Mouse (Mus musculus) liver, adult 2 months (tissue): ENCODE results near the gene Sez6l. TPM values are rescaled to one million over a fixed set of nuclear protein-coding genes. Genes with fewer than 3 reads are reported as not detected.

ENCODE experiments used
- DNase-seq: peaks from one replicate; pipeline ENCODE4 v3.0.0-alpha.2; 2011; ENCODE audit warnings: low read depth, low spot score; ENCODE audit errors: extremely low read depth
- H3K27ac ChIP-seq: fragments of 200-500 bp; replicated peaks from 2 replicates; pipeline ENCODE4 v1.5.1; 2012; ENCODE audit warnings: low read depth, mild to moderate bottlenecking, control low read depth, inconsistent platforms, low read length; ENCODE audit not compliant: insufficient read depth
- H3K27me3 ChIP-seq: fragments of 200-500 bp; 2 replicates; pipeline ENCODE4 v1.6.1; 2012; ENCODE audit warnings: mild to moderate bottlenecking, moderate library complexity, low read length, inconsistent platforms; ENCODE audit not compliant: control insufficient read depth, insufficient read depth
- H3K36me3 ChIP-seq: fragments of 200-500 bp; 2 replicates; pipeline ENCODE4 v1.6.1; 2012; ENCODE audit warnings: low read length, inconsistent platforms; ENCODE audit not compliant: control insufficient read depth, insufficient read depth
- H3K4me1 ChIP-seq: fragments of 200-500 bp; 2 replicates; pipeline ENCODE4 v1.6.1; 2011; ENCODE audit warnings: low read length; ENCODE audit not compliant: control insufficient read depth, insufficient read depth
- H3K4me3 ChIP-seq: fragments of 200-500 bp; 2 replicates; pipeline ENCODE4 v1.5.1; 2011; ENCODE audit warnings: low read depth, mild to moderate bottlenecking, control low read depth, low read length, moderate library complexity; ENCODE audit not compliant: insufficient read depth
- H3K79me2 ChIP-seq: fragments of 200-500 bp; 2 replicates; pipeline ENCODE4 v1.6.1; 2012; ENCODE audit warnings: inconsistent platforms, mild to moderate bottlenecking, low read length, moderate library complexity; ENCODE audit not compliant: control insufficient read depth, insufficient read depth
- H3K9ac ChIP-seq: fragments of 200-500 bp; 2 replicates; pipeline ENCODE4 v1.6.1; 2012; ENCODE audit warnings: low read depth, mild to moderate bottlenecking, control low read depth, inconsistent platforms, low read length
- CTCF ChIP-seq: fragments of 200-500 bp; IDR thresholded peaks from 2 replicates; pipeline ENCODE4 v1.5.1; 2011; ENCODE audit warnings: low read depth, low read length, control low read depth
- POLR2A ChIP-seq: fragments of 200-500 bp; IDR thresholded peaks from 2 replicates; pipeline ENCODE4 v1.6.1; 2011; ENCODE audit warnings: low read length, control low read depth; ENCODE audit not compliant: insufficient read depth; ENCODE audit errors: extremely low read depth
- WGBS: fragments of 180-500 bp; shearing (Covaris S2); methylation state at CpG from one replicate; pipeline ENCODE4 v1.1.7; 2018; 5-methylcytosine and 5-hydroxymethylcytosine counted together
- polyA plus RNA-seq: library from polyadenylated mRNA; depleted of rRNA; stranded (reverse); fragments of >200 nt; gene quantifications from 2 replicates; pipeline ENCODE4 v1.2.3, GENCODE M21; 2012
- total RNA-seq: library from RNA; depleted of rRNA; stranded (reverse); fragments of >200 nt; gene quantifications from 2 replicates; pipeline ENCODE4 v1.2.3, GENCODE M21; 2014

The Sez6l gene
- total and polyA plus RNA-seq, 2 experiments, result under 0.01 TPM; not detected in 1

DNA sequence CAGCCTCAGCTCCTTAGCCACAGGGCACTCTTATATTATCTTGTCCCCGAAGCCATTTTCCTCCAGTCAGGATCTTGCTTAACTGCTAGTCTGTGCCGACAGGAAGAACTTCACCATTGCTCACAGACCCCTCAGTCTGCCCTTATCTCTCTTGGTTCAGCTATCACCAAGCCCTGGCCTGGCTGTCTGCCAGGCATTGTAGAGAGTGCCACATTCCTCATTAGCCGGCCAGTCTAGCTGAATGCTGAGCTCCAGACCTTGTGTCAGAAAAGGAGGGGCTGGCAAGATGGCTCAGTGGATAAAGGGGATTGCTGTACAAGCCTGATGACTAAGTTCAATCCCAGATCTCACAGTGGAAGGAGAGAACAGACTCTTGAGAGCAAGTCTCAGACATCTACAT, 171.0 kb downstream of the Sez6l start:
- TF ChIP-seq POLR2A (no peak), CTCF (no peak)
- WGBS, result 61% methylated on average over 3 of the region's 3 CpGs
- Histone ChIP-seq H3K27me3 (no peaks in the 10 kb centered on the region), H3K4me1 (no peaks in the 10 kb centered on the region), H3K4me3 (no peak overlapping the region), H3K9ac (no peak overlapping the region), H3K27ac (no peak overlapping the region), H3K79me2 (no peaks in the 10 kb centered on the region), H3K36me3 (no peaks in the 10 kb centered on the region)
- no peak for DNase-seq

DNA sequence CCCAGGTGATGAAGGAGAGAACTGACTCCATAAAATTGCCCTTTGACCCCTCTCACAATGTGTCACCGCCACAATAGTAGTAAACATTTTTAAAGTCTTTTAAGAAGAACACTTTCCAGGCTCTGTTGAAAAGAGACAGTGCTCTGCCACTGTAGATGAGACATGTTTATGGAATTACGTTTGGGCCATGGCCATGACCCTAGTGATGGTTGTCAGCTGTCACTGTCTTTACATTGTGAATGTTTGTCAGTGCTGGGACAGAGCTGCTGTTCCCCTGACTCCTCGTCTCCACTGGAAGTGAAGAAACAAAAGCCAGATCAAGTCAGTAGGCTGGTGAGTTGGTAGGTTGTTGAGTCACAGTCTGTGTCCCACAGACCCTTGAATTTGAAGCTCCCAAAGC, 174.5 kb downstream of the Sez6l start:
- no peak for DNase-seq
- 61% methylated on average over 3 of the region's 3 CpGs for WGBS
- H3K36me3 ChIP-seq, result no peaks in the 10 kb centered on the region
- TF ChIP-seq CTCF (no peak), POLR2A (no peak)
- H3K4me3 ChIP-seq, result no peak overlapping the region
- H3K4me1 ChIP-seq, result no peaks in the 10 kb centered on the region
- no peaks in the 10 kb centered on the region for H3K79me2 ChIP-seq
- H3K27ac ChIP-seq, result no peak overlapping the region
- no peak overlapping the region for H3K9ac ChIP-seq
- H3K27me3 ChIP-seq, result no peaks in the 10 kb centered on the region

GRCm38 (mm10) chr5:112399284-112399683, 177.7 kb downstream of the Sez6l start:
- H3K9ac ChIP-seq, result no peak overlapping the region
- 71% methylated on average over 10 of the region's 10 CpGs for WGBS
- no peak for DNase-seq
- H3K4me3 ChIP-seq, result no peak overlapping the region
- no peak for TF ChIP-seq POLR2A
- TF ChIP-seq CTCF, result no peak
- no peaks in the 10 kb centered on the region for H3K36me3 ChIP-seq
- no peaks in the 10 kb centered on the region for H3K79me2 ChIP-seq
- H3K4me1 ChIP-seq, result no peaks in the 10 kb centered on the region
- H3K27me3 ChIP-seq, result peaks cover 6% of the 10 kb centered on the region
- H3K27ac ChIP-seq, result no peak overlapping the region

- TF ChIP-seq POLR2A (no peak), CTCF (no peak)
- H3K36me3 ChIP-seq, result no peaks in the 10 kb centered on the region
- peaks cover 9% of the 10 kb centered on the region for H3K27me3 ChIP-seq
- no peaks in the 10 kb centered on the region for H3K79me2 ChIP-seq
- WGBS, result 79% methylated on average over 18 of the region's 18 CpGs
- DNase-seq, result no peak
- no peak overlapping the region for H3K4me3 ChIP-seq
- no peak overlapping the region for H3K27ac ChIP-seq
- H3K9ac ChIP-seq, result no peak overlapping the region
- H3K4me1 ChIP-seq, result no peaks in the 10 kb centered on the region
These were observed 180.9 kb downstream of the Sez6l start for GRCm38 (mm10) chr5:112396066-112396465.

DNA sequence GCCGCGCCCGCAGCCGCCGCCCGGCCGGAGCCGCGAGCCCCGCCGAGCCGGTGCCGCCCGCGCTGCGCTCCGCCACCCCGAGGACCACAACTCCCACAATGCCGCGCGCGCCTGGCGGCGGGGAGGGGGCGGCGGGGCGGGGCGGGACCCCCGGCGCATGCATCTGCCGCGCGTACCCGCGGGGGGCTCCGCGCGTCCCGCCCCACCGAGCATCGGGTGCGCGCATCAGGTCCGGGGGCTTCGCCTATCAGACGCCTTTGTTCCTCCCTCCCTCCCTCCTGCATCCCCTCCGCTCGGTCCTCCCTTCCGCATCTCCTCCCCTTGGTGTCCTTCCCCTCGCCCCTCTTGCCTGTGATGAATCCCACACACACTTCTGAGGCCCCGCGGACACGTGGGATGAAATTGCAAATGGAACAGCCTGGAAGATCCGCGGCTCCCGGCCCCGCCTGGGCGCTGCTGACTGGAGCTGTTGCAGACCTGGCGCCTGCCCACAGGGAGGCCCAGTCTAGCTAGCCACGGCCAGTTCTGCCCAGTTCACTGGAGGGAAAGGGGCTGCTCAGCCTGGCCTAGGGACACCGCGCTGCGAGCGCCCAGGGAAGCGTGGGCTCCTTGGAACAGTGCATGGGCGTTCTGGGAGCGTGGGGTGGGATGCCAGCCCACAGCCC, 182.1 kb downstream of the Sez6l start, which contains the start of gene Asphd2:
Gene Asphd2, minus strand, starts transcription at position 88 of the 665 bp plus-strand sequence.
- Histone ChIP-seq H3K36me3 (no peaks in the 10 kb centered on the region), H3K27ac (no peak within 1 kb of the TSS), H3K4me3 (no peak within 1 kb of the TSS; the same call in 1 of the 2 replicates), H3K27me3 (peaks cover 9% of the 10 kb centered on the region), H3K79me2 (no peaks in the 10 kb centered on the region), H3K4me1 (no peaks in the 10 kb centered on the region), H3K9ac (no peak within 1 kb of the TSS)
- 5% methylated on average over 59 of the region's 67 CpGs for WGBS
- TF ChIP-seq CTCF (no peak), POLR2A (no peak)
- DNase-seq, result no peak

- WGBS, result under 1% methylated on average over 27 of the region's 28 CpGs
- Histone ChIP-seq H3K79me2 (no peaks in the 10 kb centered on the region), H3K4me3 (no peak overlapping the region), H3K27me3 (peaks cover 9% of the 10 kb centered on the region), H3K9ac (no peak overlapping the region), H3K27ac (no peak overlapping the region), H3K36me3 (no peaks in the 10 kb centered on the region), H3K4me1 (no peaks in the 10 kb centered on the region)
- DNase-seq, result no peak
- TF ChIP-seq CTCF (no peak), POLR2A (no peak)
These were observed 182.6 kb downstream of the Sez6l start for GRCm38 (mm10) chr5:112394415-112394763.
